Mouse (Mus musculus) frontal cortex, postnatal 10 days (tissue): ENCODE measurements around the gene Lrrc49.
A peak's percentile ranks its signal among the peaks of the same experiment; 100 is the strongest.

Experiments used
- DNase-seq, 2 experiments: peaks; one replicate each; pipeline ENCODE4 v3.0.0; 2022; ENCODE audit warnings: low spot score in 2 of 2, mixed read lengths in 1 of 2

The Lrrc49 gene

GRCm38 (mm10) chr9:60543422-60544015 lies 144.4 kb downstream of the Lrrc49 start:
- DNase-seq, result no peak

DNA sequence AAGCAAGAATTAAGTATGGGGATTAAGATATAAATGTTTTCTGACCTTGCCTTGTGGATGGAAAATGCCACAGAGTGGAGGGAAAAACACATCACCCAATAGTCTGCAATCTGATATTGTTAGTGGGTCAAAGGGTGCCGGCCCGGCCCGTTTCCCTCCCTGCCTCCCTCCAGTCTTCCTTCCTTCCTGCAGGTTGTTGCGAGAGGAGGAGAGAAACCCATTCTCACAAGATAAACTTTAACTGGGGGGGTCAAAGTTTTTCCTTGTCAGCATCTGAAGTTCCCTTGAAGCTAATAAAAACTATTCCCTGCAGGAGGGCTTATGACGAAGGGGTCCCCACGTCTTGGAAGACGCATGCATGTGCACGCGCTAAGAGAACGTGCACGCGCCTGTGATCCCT lies 157.6 kb downstream of the Lrrc49 start:
- no peak for DNase-seq

- DNase-seq, result no peak
These were observed 158.4 kb downstream of the Lrrc49 start for GRCm38 (mm10) chr9:60529348-60530243.

GRCm38 (mm10) chr9:60528269-60528668 lies 159.7 kb downstream of the Lrrc49 start:
- DNase-seq, result no peak

GRCm38 (mm10) chr9:60527836-60528235 lies 160.1 kb downstream of the Lrrc49 start:
- no peak for DNase-seq

GRCm38 (mm10) chr9:60527051-60527450 lies 160.9 kb downstream of the Lrrc49 start:
- no peak for DNase-seq

- DNase-seq, result no peak
These were observed 161.8 kb downstream of the Lrrc49 start for GRCm38 (mm10) chr9:60526195-60526594.

- peak in 1 of 2 experiments; percentile 22 for DNase-seq
These were observed 166.1 kb downstream of the Lrrc49 start, which contains the start of gene Thsd4 for GRCm38 (mm10) chr9:60521806-60522264. Gene Thsd4, minus strand, starts transcription at chr9:60522046.

GRCm38 (mm10) chr9:60521143-60521542 lies 166.8 kb downstream of the Lrrc49 start:
- DNase-seq, result no peak

DNA sequence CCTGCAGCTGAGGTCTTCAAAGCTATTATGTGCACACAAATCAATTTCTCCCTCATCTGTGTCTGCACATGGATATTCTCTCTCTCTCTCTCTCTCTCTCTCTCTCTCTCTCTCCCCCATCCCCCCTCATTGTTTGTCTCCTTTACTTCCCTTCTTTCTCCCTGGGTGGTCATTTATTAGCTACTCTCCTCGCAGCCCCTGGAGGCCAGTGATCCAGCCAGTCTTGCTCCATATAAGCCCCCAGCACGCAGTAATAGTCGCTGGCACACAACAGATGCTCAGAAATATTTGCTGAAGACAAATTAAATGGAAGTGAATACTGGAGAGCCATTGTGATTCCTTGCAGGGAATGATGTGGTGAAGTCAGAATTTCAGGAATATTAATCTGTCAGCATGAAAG lies 168.4 kb downstream of the Lrrc49 start:
- DNase-seq, result no peak
